Mouse (Mus musculus): ENCODE measurements around the gene Madcam1. TPM values are rescaled to one million over a fixed set of nuclear protein-coding genes. Genes with fewer than 3 reads are reported as not detected.
"Not testable (repeated sequence)": the region's sequence is repeated elsewhere in the genome, so short reads cannot be mapped to it uniquely, and the experiment has no call there.

Gene Madcam1
- polyA plus RNA-seq, 1 experiment = 22.0 TPM

DNA sequence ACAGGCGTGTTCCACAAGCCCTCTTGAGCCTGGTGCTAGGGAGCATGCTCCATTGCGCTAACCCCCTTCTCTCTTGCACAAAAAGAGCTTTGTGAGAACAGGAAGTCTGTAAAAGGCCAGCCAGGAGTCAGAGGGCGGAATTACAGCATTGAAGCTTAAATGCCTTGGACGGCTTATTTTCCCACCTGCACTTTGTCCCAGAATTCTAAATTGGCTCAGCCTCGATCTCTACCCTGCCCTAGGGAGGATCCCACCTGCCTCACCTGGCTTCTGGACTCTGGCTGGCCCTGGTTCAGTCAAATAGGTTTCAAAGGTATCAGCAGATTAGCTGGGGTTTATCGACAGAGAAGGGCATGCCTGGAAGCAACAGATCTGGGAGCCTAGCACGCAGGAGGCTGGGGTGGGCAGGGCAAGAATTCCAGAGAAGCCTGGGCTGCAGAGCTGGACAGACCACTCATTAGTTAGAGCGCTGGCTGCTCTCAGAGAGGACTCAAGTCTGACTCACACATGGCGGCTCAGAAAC, 31.8 kb downstream of the Madcam1 start:
- DNase-seq (ENCODE audit: low read depth in 1 of 2, low spot score in 2 of 2) = no peak
- TF ChIP-seq CTCF (IDR thresholded peaks at IDR 0.05; ENCODE audit: extremely low read depth, insufficient read depth, insufficient read length, insufficient replicate concordance) (no peak), POLR2A (IDR thresholded peaks at IDR 0.05; ENCODE audit: low read depth, low read length) (no peak)

DNA sequence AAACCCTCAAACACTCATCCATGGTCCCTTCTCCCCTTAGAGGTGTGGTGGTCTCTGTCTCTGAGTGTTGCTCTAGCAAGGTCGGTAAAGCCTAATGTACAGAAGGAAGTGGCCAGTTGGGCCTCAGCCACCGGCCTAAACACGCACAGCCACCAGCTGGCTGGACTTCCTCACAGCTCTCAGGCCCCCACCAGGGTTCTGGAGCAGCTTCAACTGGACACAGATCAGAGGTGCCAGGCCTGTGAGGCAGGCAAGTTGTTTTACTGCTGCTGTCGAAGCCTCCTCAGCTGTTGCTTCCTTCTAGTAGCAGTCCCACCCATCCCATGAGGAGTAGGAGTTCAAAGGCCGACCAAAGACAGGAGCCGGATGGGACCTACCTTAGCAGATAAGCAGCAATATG, 33.6 kb downstream of the Madcam1 start:
- 84% methylated on average over 6 of the region's 6 CpGs for WGBS
- Histone ChIP-seq H3K27ac (ENCODE audit: insufficient read depth, low read length) (no peak overlapping the region), H3K4me1 (ENCODE audit: control insufficient read depth, insufficient read depth, insufficient read length) (no peaks in the 10 kb centered on the region), H3K36me3 (ENCODE audit: control insufficient read depth, insufficient read depth, low read length) (no peaks in the 10 kb centered on the region), H3K4me3 (ENCODE audit: extremely low read depth, insufficient read depth, insufficient read length) (no peak overlapping the region), H3K27me3 (ENCODE audit: control insufficient read depth, insufficient read depth, low read length) (no peaks in the 10 kb centered on the region)
- no peak for DNase-seq (ENCODE audit: low read depth in 1 of 2, low spot score in 2 of 2)
- TF ChIP-seq POLR2A (IDR thresholded peaks at IDR 0.05; ENCODE audit: low read depth, low read length) (no peak), CTCF (IDR thresholded peaks at IDR 0.05; ENCODE audit: extremely low read depth, insufficient read depth, insufficient read length, insufficient replicate concordance) (no peak)

More for the DNA sequence above, 31.8 kb downstream of the Madcam1 start:
- Histone ChIP-seq H3K4me1 (ENCODE audit: control insufficient read depth, insufficient read depth, insufficient read length) (no peaks in the 10 kb centered on the region), H3K27ac (ENCODE audit: insufficient read depth, low read length) (no peak overlapping the region), H3K4me3 (ENCODE audit: extremely low read depth, insufficient read depth, insufficient read length) (no peak overlapping the region), H3K27me3 (ENCODE audit: control insufficient read depth, insufficient read depth, low read length) (no peaks in the 10 kb centered on the region), H3K36me3 (ENCODE audit: control insufficient read depth, insufficient read depth, low read length) (no peaks in the 10 kb centered on the region)
- 78% methylated on average over 9 of the region's 9 CpGs for WGBS

DNA sequence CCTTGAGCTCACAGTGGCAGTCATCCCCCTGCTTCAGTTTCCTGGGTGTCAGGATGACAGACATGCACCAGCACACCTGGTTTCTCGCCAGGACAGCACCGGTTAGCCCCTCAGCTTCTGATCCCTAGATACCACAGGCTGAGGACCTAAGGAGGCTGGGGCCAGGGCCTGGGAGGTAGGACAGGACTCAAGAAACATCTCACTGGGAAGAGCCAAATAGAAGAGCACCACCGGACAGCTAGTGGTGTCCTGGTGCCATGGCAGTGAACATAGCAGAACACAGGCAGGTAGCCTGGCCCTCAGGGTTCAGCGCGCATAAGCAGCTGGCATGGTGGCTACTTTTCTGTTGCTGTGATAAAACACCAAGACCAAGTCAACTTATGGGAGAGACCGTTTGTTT, 34.1 kb downstream of the Madcam1 start:
- DNase-seq (ENCODE audit: low read depth in 1 of 2, low spot score in 2 of 2) = no peak
- Histone ChIP-seq H3K27ac (ENCODE audit: insufficient read depth, low read length) (no peak overlapping the region), H3K27me3 (ENCODE audit: control insufficient read depth, insufficient read depth, low read length) (no peaks in the 10 kb centered on the region), H3K4me1 (ENCODE audit: control insufficient read depth, insufficient read depth, insufficient read length) (no peaks in the 10 kb centered on the region), H3K4me3 (ENCODE audit: extremely low read depth, insufficient read depth, insufficient read length) (no peak overlapping the region), H3K36me3 (ENCODE audit: control insufficient read depth, insufficient read depth, low read length) (no peaks in the 10 kb centered on the region)
- no peak for TF ChIP-seq CTCF (IDR thresholded peaks at IDR 0.05; ENCODE audit: extremely low read depth, insufficient read depth, insufficient read length, insufficient replicate concordance)
- no peak for TF ChIP-seq POLR2A (IDR thresholded peaks at IDR 0.05; ENCODE audit: low read depth, low read length)
- 95% methylated on average over 6 of the region's 6 CpGs for WGBS

DNA sequence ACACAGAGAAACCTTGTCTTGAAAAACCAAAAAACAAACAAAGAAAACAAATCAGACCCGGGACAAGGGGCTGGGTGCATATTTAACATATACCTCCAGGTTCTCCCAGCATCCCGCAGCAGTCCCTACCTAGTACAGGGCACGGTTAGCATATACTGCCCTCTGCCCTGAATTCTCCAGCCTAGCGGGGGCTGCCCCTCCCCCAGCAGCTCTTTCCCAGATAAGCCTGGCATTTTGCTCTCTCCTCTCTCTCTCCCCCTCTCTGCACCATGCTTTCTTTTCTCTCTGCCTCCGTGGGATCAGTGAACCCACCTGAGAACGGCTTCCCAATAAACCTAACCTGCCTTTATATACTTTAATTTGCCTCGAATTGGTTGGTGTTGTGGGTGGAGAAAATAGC, 36.3 kb downstream of the Madcam1 start:
- TF ChIP-seq CTCF (IDR thresholded peaks at IDR 0.05; ENCODE audit: extremely low read depth, insufficient read depth, insufficient read length, insufficient replicate concordance) (no peak), POLR2A (IDR thresholded peaks at IDR 0.05; ENCODE audit: low read depth, low read length) (no peak)
- Histone ChIP-seq H3K27ac (ENCODE audit: insufficient read depth, low read length) (no peak overlapping the region), H3K4me3 (ENCODE audit: extremely low read depth, insufficient read depth, insufficient read length) (no peak overlapping the region), H3K36me3 (ENCODE audit: control insufficient read depth, insufficient read depth, low read length) (no peaks in the 10 kb centered on the region), H3K27me3 (ENCODE audit: control insufficient read depth, insufficient read depth, low read length) (no peaks in the 10 kb centered on the region), H3K4me1 (ENCODE audit: control insufficient read depth, insufficient read depth, insufficient read length) (peaks cover 9% of the 10 kb centered on the region; the same call in 1 of the 2 replicates)
- DNase-seq (ENCODE audit: low read depth in 1 of 2, low spot score in 2 of 2) = no peak
- WGBS = 72% methylated on average over 7 of the region's 7 CpGs

DNA sequence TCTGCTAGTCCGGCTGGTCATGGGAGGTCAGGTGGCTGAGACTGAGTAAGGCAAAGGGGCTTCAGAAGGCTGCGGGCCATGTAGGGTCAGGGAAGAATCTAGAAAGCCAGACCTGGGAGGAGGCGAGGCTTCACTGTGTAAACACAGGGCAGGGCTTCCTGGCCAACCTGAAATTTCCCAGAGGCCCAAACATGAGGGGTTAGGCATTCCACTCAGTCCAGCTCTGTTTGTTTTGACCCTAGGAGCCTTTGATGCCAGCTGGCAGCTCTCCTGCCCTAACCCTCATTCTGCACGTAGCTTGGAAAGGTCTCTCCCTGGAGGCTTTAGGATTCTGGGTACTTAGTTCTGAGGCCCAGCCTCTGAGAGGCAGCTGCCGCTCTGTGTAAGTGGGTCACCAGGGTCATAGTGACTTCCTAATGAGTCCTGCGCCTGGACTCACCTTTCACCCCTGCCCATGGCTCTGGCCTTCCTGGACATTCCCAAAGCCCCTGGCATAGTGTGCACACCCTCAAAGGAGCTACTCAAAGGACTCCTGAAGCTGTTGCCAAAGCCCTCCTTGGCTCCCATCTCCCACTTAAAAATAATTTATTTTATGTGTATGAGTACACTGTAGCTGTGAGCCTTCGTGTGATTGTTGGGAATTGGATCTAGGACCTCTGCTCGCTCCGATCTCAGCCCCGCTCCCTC, 37.2 kb downstream of the Madcam1 start:
- H3K27ac ChIP-seq (ENCODE audit: insufficient read depth, low read length) = no peak overlapping the region
- H3K27me3 ChIP-seq (ENCODE audit: control insufficient read depth, insufficient read depth, low read length) = no peaks in the 10 kb centered on the region
- H3K36me3 ChIP-seq (ENCODE audit: control insufficient read depth, insufficient read depth, low read length) = no peaks in the 10 kb centered on the region
- no peak for TF ChIP-seq POLR2A (IDR thresholded peaks at IDR 0.05; ENCODE audit: low read depth, low read length)
- TF ChIP-seq CTCF (IDR thresholded peaks at IDR 0.05; ENCODE audit: extremely low read depth, insufficient read depth, insufficient read length, insufficient replicate concordance) = no peak
- WGBS = 87% methylated on average over 10 of the region's 10 CpGs
- no peak for DNase-seq (ENCODE audit: low read depth in 1 of 2, low spot score in 2 of 2)
- peaks cover 10% of the 10 kb centered on the region; the same call in 1 of the 2 replicates for H3K4me1 ChIP-seq (ENCODE audit: control insufficient read depth, insufficient read depth, insufficient read length)
- no peak overlapping the region for H3K4me3 ChIP-seq (ENCODE audit: extremely low read depth, insufficient read depth, insufficient read length)

DNA sequence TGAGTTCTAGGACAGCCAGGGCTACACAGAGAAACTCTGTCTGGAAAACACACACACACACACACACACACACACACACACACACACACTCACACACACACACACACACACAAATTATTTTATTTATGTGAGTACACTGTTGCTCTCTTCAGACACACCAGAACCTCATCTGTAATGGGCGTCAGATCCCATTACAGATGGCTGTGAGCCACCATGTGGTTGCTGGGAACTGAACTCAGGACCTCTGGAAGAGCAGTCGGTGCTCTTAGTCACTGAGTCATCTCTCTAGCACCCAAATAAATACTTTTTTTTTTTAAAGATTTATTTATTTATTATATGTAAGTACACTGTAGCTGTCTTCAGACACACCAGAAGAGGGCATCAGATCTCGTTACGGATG, 38.6 kb downstream of the Madcam1 start:
- not testable (repeated sequence) for H3K4me1 ChIP-seq (ENCODE audit: control insufficient read depth, insufficient read depth, insufficient read length); DNase-seq (ENCODE audit: low read depth in 1 of 2, low spot score in 2 of 2); H3K36me3 ChIP-seq (ENCODE audit: control insufficient read depth, insufficient read depth, low read length); H3K27ac ChIP-seq (ENCODE audit: insufficient read depth, low read length); H3K27me3 ChIP-seq (ENCODE audit: control insufficient read depth, insufficient read depth, low read length); H3K4me3 ChIP-seq (ENCODE audit: extremely low read depth, insufficient read depth, insufficient read length)
- WGBS = 88% methylated on average over 4 of the region's 4 CpGs

DNA sequence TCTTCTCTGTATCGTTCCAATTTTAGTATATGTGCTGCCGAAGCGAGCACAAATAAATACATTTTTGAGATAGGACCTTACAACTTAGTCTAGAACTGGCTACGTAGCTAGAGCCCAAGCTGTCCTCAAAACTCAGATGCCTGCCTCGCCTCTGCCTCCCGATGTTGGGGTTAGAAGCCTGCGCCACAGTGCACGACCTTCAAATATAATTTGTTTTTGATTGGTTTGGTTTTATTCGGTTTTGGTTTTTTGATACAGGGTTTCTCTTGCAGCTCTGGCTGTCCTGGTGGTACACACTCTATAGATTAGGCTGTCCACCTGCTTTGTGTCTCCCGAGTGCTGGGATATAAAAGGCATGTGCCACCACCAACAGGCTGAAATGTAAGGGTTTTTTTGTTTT, 39.2 kb downstream of the Madcam1 start:
- H3K36me3 ChIP-seq (ENCODE audit: control insufficient read depth, insufficient read depth, low read length) = no peaks in the 10 kb centered on the region
- WGBS = 80% methylated on average over 10 of the region's 10 CpGs
- H3K27me3 ChIP-seq (ENCODE audit: control insufficient read depth, insufficient read depth, low read length) = no peaks in the 10 kb centered on the region
- no peak for DNase-seq (ENCODE audit: low read depth in 1 of 2, low spot score in 2 of 2)
- no peak overlapping the region for H3K4me3 ChIP-seq (ENCODE audit: extremely low read depth, insufficient read depth, insufficient read length)
- no peak overlapping the region for H3K27ac ChIP-seq (ENCODE audit: insufficient read depth, low read length)
- H3K4me1 ChIP-seq (ENCODE audit: control insufficient read depth, insufficient read depth, insufficient read length) = peaks cover 10% of the 10 kb centered on the region; the same call in 1 of the 2 replicates
- TF ChIP-seq CTCF (IDR thresholded peaks at IDR 0.05; ENCODE audit: extremely low read depth, insufficient read depth, insufficient read length, insufficient replicate concordance) (no peak), POLR2A (IDR thresholded peaks at IDR 0.05; ENCODE audit: low read depth, low read length) (no peak)

Data from spleen, adult 2 months (tissue).